Mouse (Mus musculus): ENCODE measurements around the gene Atat1. TPM values are rescaled to one million over a fixed set of nuclear protein-coding genes. Genes with fewer than 3 reads are reported as not detected.

Gene Atat1
- polyA plus RNA-seq, 1 experiment from 2014 or later = 82.2 TPM

- ATAC-seq (ENCODE audit: low FRiP score, low TSS enrichment) = no peak
- Histone ChIP-seq H3K9ac (replicated peaks; ENCODE audit: low read length) (peak overlapping the region; percentile 85), H3K4me1 (ENCODE audit: insufficient read depth, low read length) (peaks cover 51% of the 10 kb centered on the region), H3K4me2 (replicated peaks; ENCODE audit: low read depth, low read length) (peak overlapping the region; percentile 83), H3K27me3 (ENCODE audit: insufficient read depth, low read length) (no peaks in the 10 kb centered on the region), H3K36me3 (ENCODE audit: insufficient read depth, low read length) (0 out of 2 replicates have a peak, but pooled peaks cover 5% of the 10 kb centered on the region), H3K27ac (ENCODE audit: low read length) (peak overlapping the region; percentile 98), H3K4me3 (ENCODE audit: low read length) (peak overlapping the region; percentile 68), H3K9me3 (ENCODE audit: low read length) (peaks cover 4% of the 10 kb centered on the region; the same call in 1 of the 2 replicates)
- 8% methylated on average over 26 of the region's 26 CpGs for WGBS
Observed at GRCm38 (mm10) chr17:35866911-35867890, 42.7 kb downstream of the Atat1 start.

GRCm38 (mm10) chr17:35866281-35866831 is 43.5 kb downstream of the Atat1 start:
- Histone ChIP-seq H3K4me3 (ENCODE audit: low read length) (peak overlapping the region; percentile 68), H3K9ac (replicated peaks; ENCODE audit: low read length) (peak overlapping the region; percentile 85), H3K36me3 (ENCODE audit: insufficient read depth, low read length) (0 out of 2 replicates have a peak, but pooled peaks cover 5% of the 10 kb centered on the region), H3K4me2 (replicated peaks; ENCODE audit: low read depth, low read length) (peak overlapping the region; percentile 83), H3K27me3 (ENCODE audit: insufficient read depth, low read length) (no peaks in the 10 kb centered on the region), H3K9me3 (ENCODE audit: low read length) (peaks cover 3% of the 10 kb centered on the region; the same call in 1 of the 2 replicates), H3K4me1 (ENCODE audit: insufficient read depth, low read length) (peaks cover 52% of the 10 kb centered on the region), H3K27ac (ENCODE audit: low read length) (peak overlapping the region; percentile 98)
- ATAC-seq (ENCODE audit: low FRiP score, low TSS enrichment) = peak; percentile 40
- whole genome bisulfite sequencing = under 1% methylated on average over 35 of the region's 38 CpGs

- 0% methylated on average over 32 of the region's 48 CpGs for WGBS
- H3K4me1 ChIP-seq (ENCODE audit: insufficient read depth, low read length) = peaks cover 51% of the 10 kb centered on the region
- peak within 1 kb of the TSS; percentile 83 for H3K4me2 ChIP-seq (replicated peaks; ENCODE audit: low read depth, low read length)
- H3K27me3 ChIP-seq (ENCODE audit: insufficient read depth, low read length) = no peaks in the 10 kb centered on the region
- no peaks in the 10 kb centered on the region for H3K9me3 ChIP-seq (ENCODE audit: low read length)
- peak within 1 kb of the TSS; percentile 68 for H3K4me3 ChIP-seq (ENCODE audit: low read length)
- ATAC-seq (ENCODE audit: low FRiP score, low TSS enrichment) = peak; percentile 66
- H3K27ac ChIP-seq (ENCODE audit: low read length) = peak within 1 kb of the TSS; percentile 98
- H3K9ac ChIP-seq (replicated peaks; ENCODE audit: low read length) = peak within 1 kb of the TSS; percentile 85
- no peaks in the 10 kb centered on the region for H3K36me3 ChIP-seq (ENCODE audit: insufficient read depth, low read length)
Observed at GRCm38 (mm10) chr17:35865481-35866280, 44.2 kb downstream of the Atat1 start, which contains the start of gene Ppp1r18. TSS of gene Ppp1r18 (plus strand) at chr17:35865593.

- Histone ChIP-seq H3K27ac (ENCODE audit: low read length) (peak overlapping the region; percentile 98), H3K27me3 (ENCODE audit: insufficient read depth, low read length) (no peaks in the 10 kb centered on the region), H3K9me3 (ENCODE audit: low read length) (no peaks in the 10 kb centered on the region), H3K36me3 (ENCODE audit: insufficient read depth, low read length) (no peaks in the 10 kb centered on the region), H3K4me1 (ENCODE audit: insufficient read depth, low read length) (peaks cover 48% of the 10 kb centered on the region), H3K4me2 (replicated peaks; ENCODE audit: low read depth, low read length) (peak overlapping the region; percentile 83), H3K4me3 (ENCODE audit: low read length) (peak overlapping the region; percentile 68), H3K9ac (replicated peaks; ENCODE audit: low read length) (peak overlapping the region; percentile 85)
- no peak for ATAC-seq (ENCODE audit: low FRiP score, low TSS enrichment)
- WGBS = 26% methylated on average over 10 of the region's 10 CpGs
Observed at GRCm38 (mm10) chr17:35864832-35865353, 45.0 kb downstream of the Atat1 start.

GRCm38 (mm10) chr17:35861198-35861857 is 48.5 kb downstream of the Atat1 start, which contains the start of gene Nrm:
TSS of gene Nrm (plus strand) at chr17:35861318.
- peak; percentile 94 for ATAC-seq (ENCODE audit: low FRiP score, low TSS enrichment)
- Histone ChIP-seq H3K4me1 (ENCODE audit: insufficient read depth, low read length) (peaks cover 22% of the 10 kb centered on the region), H3K4me2 (replicated peaks; ENCODE audit: low read depth, low read length) (peak within 1 kb of the TSS; percentile 83), H3K36me3 (ENCODE audit: insufficient read depth, low read length) (peaks cover 19% of the 10 kb centered on the region; the same call in 1 of the 2 replicates), H3K4me3 (ENCODE audit: low read length) (peak within 1 kb of the TSS; percentile 74), H3K9ac (replicated peaks; ENCODE audit: low read length) (peak within 1 kb of the TSS; percentile 81), H3K27me3 (ENCODE audit: insufficient read depth, low read length) (no peaks in the 10 kb centered on the region), H3K27ac (ENCODE audit: low read length) (peak within 1 kb of the TSS; percentile 88), H3K9me3 (ENCODE audit: low read length) (no peaks in the 10 kb centered on the region)
- WGBS = under 1% methylated on average over 47 of the region's 47 CpGs

GRCm38 (mm10) chr17:35860831-35861197 is 49.1 kb downstream of the Atat1 start:
- no peaks in the 10 kb centered on the region for H3K27me3 ChIP-seq (ENCODE audit: insufficient read depth, low read length)
- H3K4me3 ChIP-seq (ENCODE audit: low read length) = peak overlapping the region; percentile 74
- peak overlapping the region; percentile 88 for H3K27ac ChIP-seq (ENCODE audit: low read length)
- peak overlapping the region; percentile 81 for H3K9ac ChIP-seq (replicated peaks; ENCODE audit: low read length)
- H3K9me3 ChIP-seq (ENCODE audit: low read length) = no peaks in the 10 kb centered on the region
- peaks cover 22% of the 10 kb centered on the region for H3K4me1 ChIP-seq (ENCODE audit: insufficient read depth, low read length)
- peak; percentile 3; the same call in 1 of the 2 replicates for ATAC-seq (ENCODE audit: low FRiP score, low TSS enrichment)
- peaks cover 19% of the 10 kb centered on the region; the same call in 1 of the 2 replicates for H3K36me3 ChIP-seq (ENCODE audit: insufficient read depth, low read length)
- peak overlapping the region; percentile 83 for H3K4me2 ChIP-seq (replicated peaks; ENCODE audit: low read depth, low read length)
- 2% methylated on average over 12 of the region's 12 CpGs for WGBS

GRCm38 (mm10) chr17:35859835-35860234 is 50.0 kb downstream of the Atat1 start:
- Histone ChIP-seq H3K4me2 (replicated peaks; ENCODE audit: low read depth, low read length) (no peak overlapping the region), H3K36me3 (ENCODE audit: insufficient read depth, low read length) (peaks cover 24% of the 10 kb centered on the region; the same call in 1 of the 2 replicates), H3K27me3 (ENCODE audit: insufficient read depth, low read length) (no peaks in the 10 kb centered on the region), H3K4me3 (ENCODE audit: low read length) (no peak overlapping the region), H3K4me1 (ENCODE audit: insufficient read depth, low read length) (peaks cover 16% of the 10 kb centered on the region), H3K9ac (replicated peaks; ENCODE audit: low read length) (no peak overlapping the region), H3K27ac (ENCODE audit: low read length) (no peak overlapping the region), H3K9me3 (ENCODE audit: low read length) (no peaks in the 10 kb centered on the region)
- WGBS = 43% methylated on average over 2 of the region's 2 CpGs
- ATAC-seq (ENCODE audit: low FRiP score, low TSS enrichment) = no peak

- Histone ChIP-seq H3K4me1 (ENCODE audit: insufficient read depth, low read length) (peaks cover 11% of the 10 kb centered on the region), H3K9ac (replicated peaks; ENCODE audit: low read length) (no peak overlapping the region), H3K27ac (ENCODE audit: low read length) (no peak overlapping the region), H3K9me3 (ENCODE audit: low read length) (no peaks in the 10 kb centered on the region), H3K4me2 (replicated peaks; ENCODE audit: low read depth, low read length) (no peak overlapping the region), H3K4me3 (ENCODE audit: low read length) (no peak overlapping the region), H3K36me3 (ENCODE audit: insufficient read depth, low read length) (peaks cover 29% of the 10 kb centered on the region), H3K27me3 (ENCODE audit: insufficient read depth, low read length) (no peaks in the 10 kb centered on the region)
- 96% methylated on average over 1 of the region's 1 CpGs for WGBS
- no peak for ATAC-seq (ENCODE audit: low FRiP score, low TSS enrichment)
Observed at GRCm38 (mm10) chr17:35859371-35859770, 50.5 kb downstream of the Atat1 start.

Measured in kidney, embryonic 16.5 days (tissue).